Mouse (Mus musculus) E14TG2a.4 (cell line): ENCODE data around the gene Tsfm.
A peak's percentile ranks its signal among the peaks of the same experiment; 100 is the strongest.

ENCODE experiments used
- H3K27me3 ChIP-seq: 2 replicates; pipeline ENCODE4 v1.6.1; 2014; ENCODE audit warnings: low read length, control low read depth; ENCODE audit not compliant: insufficient read depth
- H3K36me3 ChIP-seq: 2 replicates; pipeline ENCODE4 v1.6.1; 2014; ENCODE audit warnings: low read length, control low read depth; ENCODE audit not compliant: insufficient read depth
- H3K4me1 ChIP-seq: replicated peaks from 2 replicates; pipeline ENCODE4 v1.6.1; 2014; ENCODE audit warnings: low read depth, low read length, control low read depth
- H3K4me3 ChIP-seq: replicated peaks from 2 replicates; pipeline ENCODE4 v1.5.1; 2014; ENCODE audit warnings: mild to moderate bottlenecking, low read length
- H3K9me3 ChIP-seq: 2 replicates; pipeline ENCODE4 v1.6.1; 2014; ENCODE audit warnings: low read length, control low read depth
- CTCF ChIP-seq: conservative IDR thresholded peaks from 2 replicates; pipeline ENCODE4 v1.5.1; 2014; ENCODE audit warnings: low read length
- NANOG ChIP-seq: IDR thresholded peaks from 2 replicates; pipeline ENCODE4 v1.6.1; 2014; ENCODE audit warnings: borderline replicate concordance, low read length, mixed read lengths
- POU5F1 ChIP-seq: IDR thresholded peaks from 2 replicates; pipeline ENCODE4 v1.6.1; 2014; ENCODE audit warnings: low read length, borderline replicate concordance

Tsfm gene

GRCm38 (mm10) chr10:127048608-127049394, 18.2 kb upstream of the Tsfm start:
- TF ChIP-seq CTCF (no peak), NANOG (no peak), POU5F1 (no peak)
- Histone ChIP-seq H3K4me1 (peaks cover 61% of the 10 kb centered on the region), H3K27me3 (peaks cover 43% of the 10 kb centered on the region), H3K9me3 (peaks cover 12% of the 10 kb centered on the region), H3K4me3 (peak overlapping the region; percentile 64), H3K36me3 (peaks cover 42% of the 10 kb centered on the region)

GRCm38 (mm10) chr10:127047954-127048353, 17.3 kb upstream of the Tsfm start, which contains the start of gene Cyp27b1:
Gene Cyp27b1 (plus strand): TSS chr10:127048250.
- H3K27me3 ChIP-seq, result peaks cover 43% of the 10 kb centered on the region
- H3K9me3 ChIP-seq, result peaks cover 12% of the 10 kb centered on the region
- peaks cover 62% of the 10 kb centered on the region for H3K4me1 ChIP-seq
- peak within 1 kb of the TSS; percentile 64 for H3K4me3 ChIP-seq
- H3K36me3 ChIP-seq, result peaks cover 50% of the 10 kb centered on the region
- TF ChIP-seq CTCF (no peak), POU5F1 (no peak)

GRCm38 (mm10) chr10:127043187-127043586, 12.5 kb upstream of the Tsfm start:
- Histone ChIP-seq H3K4me3 (peak overlapping the region; percentile 93), H3K9me3 (no peaks in the 10 kb centered on the region), H3K27me3 (peaks cover 8% of the 10 kb centered on the region), H3K4me1 (peaks cover 76% of the 10 kb centered on the region), H3K36me3 (peaks cover 53% of the 10 kb centered on the region)
- TF ChIP-seq POU5F1, result no peak
- TF ChIP-seq CTCF, result no peak
- no peak for TF ChIP-seq NANOG

- Histone ChIP-seq H3K36me3 (peaks cover 47% of the 10 kb centered on the region), H3K4me1 (peaks cover 76% of the 10 kb centered on the region), H3K4me3 (peak overlapping the region; percentile 93), H3K27me3 (peaks cover 2% of the 10 kb centered on the region; the same call in 1 of the 2 replicates), H3K9me3 (no peaks in the 10 kb centered on the region)
- no peak for TF ChIP-seq CTCF
Measured at GRCm38 (mm10) chr10:127042468-127043115, 12.0 kb upstream of the Tsfm start.

- no peaks in the 10 kb centered on the region for H3K9me3 ChIP-seq
- peaks cover 42% of the 10 kb centered on the region for H3K36me3 ChIP-seq
- H3K4me3 ChIP-seq, result peak overlapping the region; percentile 93
- H3K27me3 ChIP-seq, result 0 out of 2 replicates have a peak, but pooled peaks cover 2% of the 10 kb centered on the region
- TF ChIP-seq NANOG, result no peak
- no peak for TF ChIP-seq POU5F1
- no peak for TF ChIP-seq CTCF
- H3K4me1 ChIP-seq, result peaks cover 80% of the 10 kb centered on the region
Measured at GRCm38 (mm10) chr10:127041774-127042338, 11.2 kb upstream of the Tsfm start.

- H3K4me1 ChIP-seq, result peaks cover 80% of the 10 kb centered on the region
- 0 out of 2 replicates have a peak, but pooled peaks cover 2% of the 10 kb centered on the region for H3K27me3 ChIP-seq
- TF ChIP-seq POU5F1 (no peak), CTCF (no peak), NANOG (no peak)
- H3K9me3 ChIP-seq, result no peaks in the 10 kb centered on the region
- H3K4me3 ChIP-seq, result peak within 1 kb of the TSS; percentile 93
- H3K36me3 ChIP-seq, result peaks cover 38% of the 10 kb centered on the region
Measured at GRCm38 (mm10) chr10:127041274-127041766, 10.7 kb upstream of the Tsfm start, which contains the start of the genes Mettl1 and Eef1akmt3. Gene Mettl1 (plus strand): TSS chr10:127041414. Gene Eef1akmt3 (minus strand): TSS chr10:127041513.

GRCm38 (mm10) chr10:127040569-127041214, 10.1 kb upstream of the Tsfm start:
- no peak for TF ChIP-seq POU5F1
- TF ChIP-seq CTCF, result no peak
- TF ChIP-seq NANOG, result no peak
- Histone ChIP-seq H3K36me3 (peaks cover 36% of the 10 kb centered on the region), H3K27me3 (0 out of 2 replicates have a peak, but pooled peaks cover 4% of the 10 kb centered on the region), H3K9me3 (no peaks in the 10 kb centered on the region), H3K4me3 (peak overlapping the region; percentile 93), H3K4me1 (peaks cover 79% of the 10 kb centered on the region)
